Mouse (Mus musculus) E14TG2a.4 (cell line): ENCODE measurements at regions not wholly inside any gene's neighbourhood (a gene's known extent, or its start where the extent isn't known, plus 50 kb on each side); places are given as distances from the start of the nearest gene placed in this dataset.

Source experiments
- CTCF ChIP-seq: conservative IDR thresholded peaks from 2 replicates; pipeline ENCODE4 v1.5.1; 2014; ENCODE audit warnings: low read length
- POU5F1 ChIP-seq: IDR thresholded peaks from 2 replicates; pipeline ENCODE4 v1.6.1; 2014; ENCODE audit warnings: low read length, borderline replicate concordance

DNA sequence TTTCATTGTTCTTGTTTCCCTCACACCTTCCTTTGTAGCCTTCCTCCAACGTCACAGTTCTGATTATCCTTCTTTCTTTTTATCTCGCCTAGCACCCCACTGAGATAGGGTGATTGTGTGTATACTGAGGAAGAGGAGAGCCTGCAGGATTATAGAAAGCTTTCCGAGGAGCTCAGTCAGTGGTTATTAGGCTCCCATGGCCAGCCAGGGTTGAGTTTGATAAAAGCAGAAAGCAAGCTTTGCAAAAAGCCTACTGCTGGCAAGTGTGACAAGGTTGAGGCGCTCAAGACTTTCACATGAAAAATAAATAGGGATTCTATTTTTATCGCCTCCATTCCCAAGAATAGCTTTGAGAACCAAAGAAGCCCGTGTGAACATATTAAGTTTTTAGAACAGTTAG, 136.9 kb upstream of the Cypt12 start:
- TF ChIP-seq CTCF = no peak
- TF ChIP-seq POU5F1 = no peak
